Mouse (Mus musculus): ENCODE results near the gene Bub1. TPM values are rescaled to one million over a fixed set of nuclear protein-coding genes. Genes with fewer than 3 reads are reported as not detected.

Bub1 gene
- polyA plus RNA-seq, 1 experiment = 23.5 TPM

DNA sequence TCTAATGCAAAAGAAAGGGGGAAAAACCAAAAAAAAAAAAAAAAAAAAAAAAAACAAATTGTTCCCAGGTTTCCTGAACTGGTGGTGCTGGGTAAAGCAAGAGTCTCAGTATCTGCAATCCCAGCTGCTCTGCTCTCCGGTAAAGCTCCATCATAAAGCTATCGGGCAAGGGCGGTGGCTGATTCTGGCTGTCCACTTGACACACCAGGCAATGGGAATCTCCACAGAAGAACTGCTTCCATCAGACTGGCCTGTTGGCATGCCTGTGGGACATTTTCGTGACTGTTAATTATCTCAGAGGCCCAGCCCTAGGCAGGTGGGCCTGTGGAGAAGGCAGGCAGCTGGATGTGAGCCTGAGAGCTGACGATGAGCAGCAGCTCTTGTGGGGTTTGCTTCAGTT is 53.2 kb downstream of the Bub1 start:
- TF ChIP-seq CTCF (IDR thresholded peaks at IDR 0.05; ENCODE audit: low read depth, low read length) = no peak
- TF ChIP-seq POLR2A (IDR thresholded peaks at IDR 0.05; ENCODE audit: borderline replicate concordance, low read depth, low read length) = no peak
- Histone ChIP-seq H3K4me3 (ENCODE audit: insufficient read depth, low read length) (no peak overlapping the region), H3K27ac (ENCODE audit: insufficient read depth, low read depth, low read length) (no peak overlapping the region), H3K4me1 (ENCODE audit: control insufficient read depth, insufficient read depth, low read length) (no peaks in the 10 kb centered on the region)

DNA sequence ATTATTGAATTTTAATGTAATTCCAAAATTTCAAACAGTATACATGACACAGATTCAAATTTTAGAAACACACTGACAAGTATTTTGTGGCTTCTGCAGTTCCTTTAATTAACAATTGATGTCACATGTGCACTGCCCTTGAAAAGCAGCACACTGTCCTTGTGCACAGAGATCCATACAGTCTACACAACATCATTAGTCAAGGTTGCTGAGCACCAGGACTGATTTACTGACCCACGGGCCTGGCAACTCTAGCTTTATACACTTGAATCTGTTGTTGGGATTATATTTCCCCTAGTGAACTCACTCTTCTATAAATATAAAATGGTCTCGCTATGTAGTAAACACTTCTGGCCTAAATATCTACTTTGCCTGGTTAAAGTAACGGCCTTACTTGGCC is 56.7 kb downstream of the Bub1 start:
- no peak overlapping the region for H3K4me3 ChIP-seq (ENCODE audit: insufficient read depth, low read length)
- TF ChIP-seq POLR2A (IDR thresholded peaks at IDR 0.05; ENCODE audit: borderline replicate concordance, low read depth, low read length) (no peak), CTCF (IDR thresholded peaks at IDR 0.05; ENCODE audit: low read depth, low read length) (no peak)
- H3K27ac ChIP-seq (ENCODE audit: insufficient read depth, low read depth, low read length) = no peak overlapping the region
- H3K4me1 ChIP-seq (ENCODE audit: control insufficient read depth, insufficient read depth, low read length) = no peaks in the 10 kb centered on the region

DNA sequence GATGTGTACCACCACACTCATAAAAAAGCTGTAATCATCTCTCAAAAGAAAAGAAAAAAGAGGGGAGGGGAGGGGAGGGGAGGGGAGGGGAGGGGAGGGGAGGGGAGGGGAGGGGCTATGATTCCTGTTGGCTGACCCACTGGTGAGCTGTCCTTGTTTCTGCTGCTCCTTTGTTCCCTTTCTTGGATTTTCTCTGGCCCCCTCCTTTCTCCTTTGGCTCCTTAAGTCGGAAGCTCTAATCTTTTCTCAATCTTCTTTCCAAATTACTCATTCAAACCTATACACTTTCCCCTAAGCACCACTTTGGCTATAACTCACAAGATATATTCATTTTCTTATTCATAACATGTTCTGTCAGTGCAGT is 57.1 kb downstream of the Bub1 start:
- TF ChIP-seq CTCF (IDR thresholded peaks at IDR 0.05; ENCODE audit: low read depth, low read length) = no peak
- no peak for TF ChIP-seq POLR2A (IDR thresholded peaks at IDR 0.05; ENCODE audit: borderline replicate concordance, low read depth, low read length)
- Histone ChIP-seq H3K4me3 (ENCODE audit: insufficient read depth, low read length) (no peak overlapping the region), H3K27ac (ENCODE audit: insufficient read depth, low read depth, low read length) (no peak overlapping the region), H3K4me1 (ENCODE audit: control insufficient read depth, insufficient read depth, low read length) (no peaks in the 10 kb centered on the region)

DNA sequence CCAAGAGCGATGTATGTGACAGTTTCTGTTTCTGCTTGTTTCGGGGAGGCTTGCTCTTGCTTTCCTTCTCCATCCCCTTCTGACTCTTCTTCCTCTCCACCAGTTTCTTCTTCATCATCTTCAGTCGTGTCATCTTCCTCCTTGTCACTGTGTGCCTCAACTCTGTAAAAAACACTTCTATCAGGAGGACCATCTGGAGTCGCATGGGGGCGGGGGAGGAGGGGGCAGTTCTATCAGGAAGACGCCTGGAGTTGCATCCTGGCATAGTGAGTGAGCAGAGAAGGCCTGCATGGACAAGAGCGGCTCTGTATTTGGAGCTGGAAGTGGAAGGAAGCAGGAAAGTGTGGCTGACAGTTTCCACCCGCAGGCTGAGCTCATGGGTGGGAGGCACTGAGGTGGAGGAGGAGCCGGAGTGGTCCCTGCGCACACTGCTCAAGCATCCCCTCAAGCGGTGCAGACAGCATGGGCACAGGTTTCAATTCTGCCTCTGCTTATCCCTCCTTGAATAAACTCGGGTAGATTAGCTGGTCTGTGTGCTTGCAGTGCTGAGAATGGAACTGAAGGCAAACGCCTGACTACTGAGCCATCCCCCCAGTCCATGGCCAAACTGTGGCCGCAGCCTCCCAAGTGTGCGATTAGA is 57.6 kb downstream of the Bub1 start:
- TF ChIP-seq POLR2A (IDR thresholded peaks at IDR 0.05; ENCODE audit: borderline replicate concordance, low read depth, low read length) (no peak), CTCF (IDR thresholded peaks at IDR 0.05; ENCODE audit: low read depth, low read length) (no peak)
- H3K4me3 ChIP-seq (ENCODE audit: insufficient read depth, low read length) = no peak overlapping the region
- no peak overlapping the region for H3K27ac ChIP-seq (ENCODE audit: insufficient read depth, low read depth, low read length)
- H3K4me1 ChIP-seq (ENCODE audit: control insufficient read depth, insufficient read depth, low read length) = no peaks in the 10 kb centered on the region

DNA sequence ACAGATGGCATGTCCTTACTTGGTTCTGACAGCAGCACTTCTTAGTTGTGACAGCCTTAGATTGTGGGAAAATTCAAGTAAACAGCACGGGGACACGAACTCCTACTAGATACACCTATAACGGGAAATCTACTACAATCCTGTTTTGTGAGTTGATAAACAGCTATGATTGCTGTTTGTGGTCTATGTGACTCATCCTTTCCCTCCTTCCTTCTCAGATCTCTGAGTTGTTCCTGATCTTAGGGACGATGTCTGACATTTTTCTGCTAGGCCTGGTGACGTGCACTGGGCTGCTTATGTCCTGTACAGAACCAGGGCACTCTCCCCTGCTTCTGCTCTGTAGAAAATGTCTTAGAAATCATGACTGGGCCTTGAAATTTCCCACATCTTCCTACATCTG is 70.1 kb downstream of the Bub1 start:
- Histone ChIP-seq H3K4me1 (ENCODE audit: control insufficient read depth, insufficient read depth, low read length) (peaks cover 19% of the 10 kb centered on the region), H3K4me3 (ENCODE audit: insufficient read depth, low read length) (no peak overlapping the region), H3K27ac (ENCODE audit: insufficient read depth, low read depth, low read length) (no peak overlapping the region)
- TF ChIP-seq POLR2A (IDR thresholded peaks at IDR 0.05; ENCODE audit: borderline replicate concordance, low read depth, low read length) (no peak), CTCF (IDR thresholded peaks at IDR 0.05; ENCODE audit: low read depth, low read length) (no peak)

DNA sequence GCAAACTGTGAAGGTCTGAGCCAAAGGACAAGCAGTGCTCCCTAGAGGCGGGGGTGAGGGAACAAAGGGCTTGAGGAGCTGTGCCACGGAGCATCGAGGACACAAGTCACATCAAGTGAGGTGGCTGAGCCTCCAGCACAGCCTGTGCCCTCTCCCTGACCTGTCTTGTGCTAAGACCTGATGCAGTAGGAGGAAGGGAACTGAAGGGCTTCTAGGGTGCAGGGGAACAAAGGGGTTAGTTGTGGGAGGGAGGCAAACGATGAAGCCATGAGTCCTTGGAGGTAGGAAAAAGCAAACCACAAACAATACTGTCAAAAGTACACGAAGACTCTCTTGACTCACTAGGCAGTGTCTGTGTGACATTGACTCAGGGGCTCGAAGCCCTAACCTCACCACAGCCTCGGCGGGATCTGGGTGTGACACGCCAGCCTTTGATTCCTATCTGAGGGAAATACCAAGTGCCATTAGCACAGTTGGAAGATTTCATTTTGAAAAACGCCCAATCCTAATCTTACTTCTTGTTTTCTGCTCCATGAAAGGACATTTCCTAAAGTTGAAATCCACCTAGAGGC is 71.2 kb downstream of the Bub1 start:
- Histone ChIP-seq H3K27ac (ENCODE audit: insufficient read depth, low read depth, low read length) (no peak overlapping the region), H3K4me1 (ENCODE audit: control insufficient read depth, insufficient read depth, low read length) (peaks cover 19% of the 10 kb centered on the region), H3K4me3 (ENCODE audit: insufficient read depth, low read length) (no peak overlapping the region)
- TF ChIP-seq CTCF (IDR thresholded peaks at IDR 0.05; ENCODE audit: low read depth, low read length) (no peak), POLR2A (IDR thresholded peaks at IDR 0.05; ENCODE audit: borderline replicate concordance, low read depth, low read length) (no peak)

DNA sequence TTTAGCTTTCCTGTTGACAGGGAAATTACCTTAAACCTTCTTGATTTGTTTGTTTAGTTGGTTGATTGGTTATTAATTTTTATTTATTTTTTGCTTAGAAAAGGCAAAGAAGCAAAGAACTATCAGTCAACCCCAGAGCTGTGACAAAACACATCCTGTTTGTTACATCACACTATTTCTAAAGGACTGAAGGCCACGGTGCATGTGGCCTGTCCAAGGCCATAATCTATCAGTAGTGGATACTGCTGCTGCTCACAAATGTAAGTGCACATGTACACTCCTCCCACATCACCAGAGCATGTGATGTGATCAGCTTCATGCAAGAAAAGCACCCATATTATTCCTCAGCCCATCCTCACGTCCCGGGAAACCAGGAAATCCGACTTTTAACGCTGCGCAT is 71.7 kb downstream of the Bub1 start:
- TF ChIP-seq CTCF (IDR thresholded peaks at IDR 0.05; ENCODE audit: low read depth, low read length) (no peak), POLR2A (IDR thresholded peaks at IDR 0.05; ENCODE audit: borderline replicate concordance, low read depth, low read length) (no peak)
- no peak overlapping the region for H3K27ac ChIP-seq (ENCODE audit: insufficient read depth, low read depth, low read length)
- H3K4me3 ChIP-seq (ENCODE audit: insufficient read depth, low read length) = no peak overlapping the region
- peaks cover 19% of the 10 kb centered on the region for H3K4me1 ChIP-seq (ENCODE audit: control insufficient read depth, insufficient read depth, low read length)

DNA sequence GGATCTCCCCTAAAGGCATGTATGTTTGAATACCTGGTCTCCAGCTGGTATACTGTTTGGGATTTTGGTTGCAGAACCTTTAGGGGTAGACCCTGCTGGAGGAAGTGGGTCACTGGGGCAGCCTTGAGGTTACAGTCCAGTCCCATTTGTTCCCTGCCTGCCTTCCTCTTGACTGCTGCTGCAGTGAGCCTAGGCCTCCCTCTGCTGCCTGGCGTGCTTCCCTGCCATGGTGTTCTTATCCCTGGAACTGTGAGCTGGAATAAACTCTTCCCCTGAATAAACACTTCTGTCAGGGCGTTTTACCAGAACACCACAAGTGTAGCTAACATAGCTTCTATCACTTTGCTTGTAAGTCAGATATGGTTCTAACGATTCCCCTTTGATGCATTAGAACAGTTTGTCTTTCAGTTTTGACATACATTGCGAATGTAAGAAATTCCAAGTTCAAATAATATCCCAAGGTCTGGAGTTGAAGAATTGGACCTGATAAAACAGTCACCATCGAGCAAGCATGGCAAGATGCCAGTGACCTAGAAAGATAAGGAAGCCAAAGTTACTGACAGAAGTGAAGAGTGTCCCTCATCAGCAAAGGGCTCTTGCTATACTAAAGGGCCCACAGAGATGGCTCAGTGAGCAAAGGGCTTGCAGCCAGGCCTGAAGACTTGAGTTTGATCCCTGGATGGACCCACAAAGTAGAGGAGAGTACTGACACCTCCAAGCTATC is 72.3 kb downstream of the Bub1 start:
- no peak overlapping the region for H3K4me3 ChIP-seq (ENCODE audit: insufficient read depth, low read length)
- peaks cover 19% of the 10 kb centered on the region for H3K4me1 ChIP-seq (ENCODE audit: control insufficient read depth, insufficient read depth, low read length)
- no peak for TF ChIP-seq CTCF (IDR thresholded peaks at IDR 0.05; ENCODE audit: low read depth, low read length)
- TF ChIP-seq POLR2A (IDR thresholded peaks at IDR 0.05; ENCODE audit: borderline replicate concordance, low read depth, low read length) = no peak
- H3K27ac ChIP-seq (ENCODE audit: insufficient read depth, low read depth, low read length) = no peak overlapping the region

DNA sequence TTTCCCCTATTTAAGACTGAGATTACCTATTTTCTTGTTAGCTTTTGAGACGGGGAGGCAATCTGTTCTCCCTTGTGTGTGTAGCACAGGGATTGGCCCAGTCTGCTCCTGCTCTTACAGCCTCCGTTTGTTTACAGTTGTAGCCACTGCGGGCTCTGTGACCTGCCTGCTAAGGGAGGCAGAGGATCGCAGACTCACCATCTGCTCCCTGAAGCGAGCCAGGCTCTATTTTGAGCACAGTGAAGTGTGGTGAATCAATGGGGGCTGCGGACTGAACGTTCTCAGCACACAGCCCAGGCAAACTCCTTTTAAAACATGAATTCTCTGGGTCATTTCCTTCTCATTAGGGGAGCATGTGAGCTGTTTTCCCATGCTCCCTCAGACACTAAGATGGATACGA is 74.5 kb downstream of the Bub1 start:
- TF ChIP-seq CTCF (IDR thresholded peaks at IDR 0.05; ENCODE audit: low read depth, low read length) = no peak
- no peak for TF ChIP-seq POLR2A (IDR thresholded peaks at IDR 0.05; ENCODE audit: borderline replicate concordance, low read depth, low read length)
- Histone ChIP-seq H3K27ac (ENCODE audit: insufficient read depth, low read depth, low read length) (no peak overlapping the region), H3K4me1 (ENCODE audit: control insufficient read depth, insufficient read depth, low read length) (peaks cover 19% of the 10 kb centered on the region), H3K4me3 (ENCODE audit: insufficient read depth, low read length) (no peak overlapping the region)

DNA sequence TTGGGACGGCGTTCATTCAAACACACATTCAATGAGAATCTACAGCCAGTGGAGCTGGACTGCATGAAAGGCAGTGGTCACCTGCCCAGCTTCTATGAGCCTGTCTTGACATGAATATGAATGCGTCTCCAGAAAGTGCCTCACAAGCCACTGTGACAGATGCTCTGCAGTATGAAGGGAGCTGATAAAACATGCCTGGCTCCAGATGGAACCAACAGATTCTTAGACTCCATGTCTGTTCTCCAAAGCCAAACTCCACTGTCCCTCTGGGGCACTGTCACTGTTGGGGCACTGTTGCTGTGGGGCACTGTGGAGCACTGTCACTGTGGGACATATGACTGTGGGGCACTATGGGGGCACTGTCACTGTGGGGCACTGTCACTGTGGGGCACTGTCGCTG is 77.6 kb downstream of the Bub1 start:
- Histone ChIP-seq H3K4me1 (ENCODE audit: control insufficient read depth, insufficient read depth, low read length) (peaks cover 7% of the 10 kb centered on the region), H3K27ac (ENCODE audit: insufficient read depth, low read depth, low read length) (no peak overlapping the region), H3K4me3 (ENCODE audit: insufficient read depth, low read length) (no peak overlapping the region)
- TF ChIP-seq POLR2A (IDR thresholded peaks at IDR 0.05; ENCODE audit: borderline replicate concordance, low read depth, low read length) (no peak), CTCF (IDR thresholded peaks at IDR 0.05; ENCODE audit: low read depth, low read length) (no peak)
